Mouse (Mus musculus) stomach, embryonic 16.5 days (tissue): ENCODE measurements around the gene Zfp14. TPM values are rescaled to one million over a fixed set of nuclear protein-coding genes. Genes with fewer than 3 reads are reported as not detected.

Source experiments
- ATAC-seq: fragments of 200-750 bp; cut with Nextera tagmentation; 2 replicates; pipeline ENCODE4 v1.8.0; 2017; ENCODE audit warnings: moderate number of reproducible peaks, moderate TSS enrichment; ENCODE audit not compliant: insufficient read depth, low FRiP score
- H3K27ac ChIP-seq: fragments of 300-500 bp; sonication (generic); 2 replicates; pipeline ENCODE4 v1.5.1; 2014; ENCODE audit warnings: low read length
- H3K27me3 ChIP-seq: fragments of 300-500 bp; sonication (generic); 2 replicates; pipeline ENCODE4 v1.6.1; 2014; ENCODE audit warnings: low read length, control low read depth, mixed read lengths; ENCODE audit not compliant: control insufficient read depth, insufficient read depth
- H3K36me3 ChIP-seq: fragments of 300-500 bp; sonication (generic); 2 replicates; pipeline ENCODE4 v1.6.1; 2014; ENCODE audit warnings: low read length; ENCODE audit not compliant: control insufficient read depth, insufficient read depth
- H3K4me1 ChIP-seq: fragments of 300-500 bp; sonication (generic); 2 replicates; pipeline ENCODE4 v1.6.1; 2014; ENCODE audit warnings: low read length, control low read depth, mixed read lengths; ENCODE audit not compliant: control insufficient read depth, insufficient read depth
- H3K4me2 ChIP-seq: fragments of 300-500 bp; sonication (generic); 2 replicates; pipeline ENCODE4 v1.6.1; 2014; ENCODE audit warnings: low read depth, low read length, mixed read lengths
- H3K4me3 ChIP-seq: fragments of 300-500 bp; sonication (generic); replicated peaks from 2 replicates; pipeline ENCODE4 v1.5.1; 2014; ENCODE audit warnings: mild to moderate bottlenecking, low read length
- H3K9ac ChIP-seq: fragments of 300-500 bp; sonication (generic); 2 replicates; pipeline ENCODE4 v1.6.1; 2014; ENCODE audit warnings: low read length
- H3K9me3 ChIP-seq: fragments of 300-500 bp; sonication (generic); replicated peaks from 2 replicates; pipeline ENCODE4 v1.6.1; 2016; ENCODE audit warnings: low read length, control low read depth; ENCODE audit not compliant: control insufficient read depth
- whole genome bisulfite sequencing: fragments of 180-500 bp; shearing (Covaris S2); extraction: QIAGEN DNeasy Blood & Tissue Kit; methylation state at CpG from one replicate; pipeline ENCODE4 v1.1.7; 2014; 5-methylcytosine and 5-hydroxymethylcytosine counted together
- microRNA-seq: library from miRNA; unstranded; fragments of <30 nt; microRNA quantifications from one replicate; pipeline ENCODE4, GENCODE M21; 2016
- polyA plus RNA-seq: library from polyadenylated mRNA; unstranded; fragments of >200 nt; fragmentation: Nextera tagmentation; extraction: Ambion mirVana; gene quantifications from 2 replicates; pipeline ENCODE4 v1.2.1, GENCODE M21; 2015

The Zfp14 gene
- polyA plus RNA-seq, 1 experiment from 2014 or later: 3.7 TPM

GRCm38 (mm10) chr7:29989031-29989430, 62.1 kb downstream of the Zfp14 start:
- Histone ChIP-seq H3K27me3 (no peaks in the 10 kb centered on the region), H3K27ac (peak overlapping the region; percentile 18; the same call in 1 of the 2 replicates), H3K9me3 (no peaks in the 10 kb centered on the region), H3K4me3 (no peak overlapping the region), H3K4me1 (peaks cover 9% of the 10 kb centered on the region; the same call in 1 of the 2 replicates), H3K9ac (no peak overlapping the region), H3K36me3 (peaks cover 40% of the 10 kb centered on the region), H3K4me2 (no peak overlapping the region)
- WGBS: 68% methylated on average over 11 of the region's 11 CpGs
- ATAC-seq: peak; percentile 80; the same call in 1 of the 2 replicates

GRCm38 (mm10) chr7:29987551-29987950, 63.6 kb downstream of the Zfp14 start:
- WGBS: 89% methylated on average over 5 of the region's 5 CpGs
- Histone ChIP-seq H3K27me3 (no peaks in the 10 kb centered on the region), H3K4me3 (no peak overlapping the region), H3K36me3 (peaks cover 29% of the 10 kb centered on the region; the same call in 1 of the 2 replicates), H3K4me2 (no peak overlapping the region), H3K9me3 (no peaks in the 10 kb centered on the region), H3K27ac (no peak overlapping the region), H3K4me1 (peaks cover 14% of the 10 kb centered on the region), H3K9ac (no peak overlapping the region)
- ATAC-seq: no peak

Small RNA genes lying within 50 kb of the gene (microRNA-seq; reads per million reads assigned to microRNA genes)
- gene Gm23368: not detected

Other genes with a start within 250 kb of the Zfp14 start
- 13.0 and 13.4 TPM in 2 replicates for gene Zfp790, start 235.3 kb downstream of the Zfp14 start, polyA plus RNA-seq
- 4.7 and 4.9 TPM in 2 replicates for gene Zfp940, start 197.7 kb downstream of the Zfp14 start, polyA plus RNA-seq
- 6.1 and 7.1 TPM in 2 replicates for gene Zfp420, start 191.4 kb downstream of the Zfp14 start, polyA plus RNA-seq
- gene Zfp27, start 144.8 kb downstream of the Zfp14 start, polyA plus RNA-seq: 8.4 and 10.2 TPM in 2 replicates
- 4.0 and 4.2 TPM in 2 replicates for gene Zfp383, start 143.2 kb downstream of the Zfp14 start, polyA plus RNA-seq
- gene Zfp74, start 97.3 kb downstream of the Zfp14 start, polyA plus RNA-seq: 8.1 and 8.8 TPM in 2 replicates
- 14.0 and 14.9 TPM in 2 replicates for gene Zfp568, start 67.4 kb downstream of the Zfp14 start, polyA plus RNA-seq
- 4.5 and 5.1 TPM in 2 replicates for gene Zfp82, start 21.5 kb upstream of the Zfp14 start, polyA plus RNA-seq
- 0.70 and 0.87 TPM in 2 replicates for gene Gm26920, start 39.0 kb upstream of the Zfp14 start, polyA plus RNA-seq
- gene Zfp566, start 39.1 kb upstream of the Zfp14 start, polyA plus RNA-seq: 6.8 and 8.6 TPM in 2 replicates
- gene Zfp260, start 43.4 kb upstream of the Zfp14 start, polyA plus RNA-seq: 96.5 and 108 TPM in 2 replicates
- gene Zfp382, start 70.6 kb upstream of the Zfp14 start, polyA plus RNA-seq: 9.5 TPM in 2 replicates
- gene Zfp146, start 118.4 kb upstream of the Zfp14 start, polyA plus RNA-seq: 12.2 and 12.6 TPM in 2 replicates
- gene Cox7a1, start 132.8 kb upstream of the Zfp14 start, polyA plus RNA-seq: 12.8 and 25.0 TPM in 2 replicates
- 90.0 and 98.5 TPM in 2 replicates for gene Capns1, start 147.4 kb upstream of the Zfp14 start, polyA plus RNA-seq
- gene Polr2i, start 180.6 kb upstream of the Zfp14 start, polyA plus RNA-seq: 111 and 116 TPM in 2 replicates
- 148 and 151 TPM in 2 replicates for gene Tbcb, start 180.9 kb upstream of the Zfp14 start, polyA plus RNA-seq
- gene Ovol3, start 184.3 kb upstream of the Zfp14 start, polyA plus RNA-seq: 0.19 TPM in 1 of 2 replicates, not detected in the other
- 0.25 and 0.53 TPM in 2 replicates for gene Thap8, start 228.7 kb upstream of the Zfp14 start, polyA plus RNA-seq
- 7.1 and 7.3 TPM in 2 replicates for gene Wdr62, start 229.0 kb upstream of the Zfp14 start, polyA plus RNA-seq
- gene Clip3, start 240.3 kb upstream of the Zfp14 start, polyA plus RNA-seq: 21.4 and 22.6 TPM in 2 replicates